Mouse (Mus musculus) brain, embryonic 14.5 days (tissue): Measurements from ENCODE around the gene Mau2. TPM values are rescaled to one million over a fixed set of nuclear protein-coding genes. Genes with fewer than 3 reads are reported as not detected.
"Not testable (repeated sequence)": the region's sequence is repeated elsewhere in the genome, so short reads cannot be mapped to it uniquely, and the experiment has no call there.

Experiments used
- DNase-seq: peaks from one replicate; pipeline ENCODE4 v3.0.0-alpha.2; 2011; ENCODE audit warnings: low read depth
- CTCF ChIP-seq: fragments of 200-500 bp; IDR thresholded peaks from 2 replicates; pipeline ENCODE4 v1.5.1; 2012; ENCODE audit warnings: inconsistent platforms, mild to moderate bottlenecking, moderate library complexity, borderline replicate concordance; ENCODE audit not compliant: insufficient read depth, insufficient read length; ENCODE audit errors: extremely low read depth
- POLR2A ChIP-seq: fragments of 200-500 bp; IDR thresholded peaks from 2 replicates; pipeline ENCODE4 v1.6.1; 2012; ENCODE audit warnings: mild to moderate bottlenecking, inconsistent platforms, borderline replicate concordance; ENCODE audit not compliant: poor library complexity, insufficient read depth, insufficient read length, severe bottlenecking; ENCODE audit errors: extremely low read depth
- polyA plus RNA-seq: library from polyadenylated mRNA; depleted of rRNA; stranded (reverse); fragments of >200 nt; gene quantifications from 2 replicates; pipeline ENCODE4 v1.2.3, GENCODE M21; 2012

The Mau2 gene
- polyA plus RNA-seq, 1 experiment: 120 TPM

GRCm38 (mm10) chr8:70071836-70072440 is 29.4 kb upstream of the Mau2 start:
- DNase-seq: no peak
- TF ChIP-seq POLR2A (no peak), CTCF (no peak)

GRCm38 (mm10) chr8:70057721-70058120 is 15.2 kb upstream of the Mau2 start:
- TF ChIP-seq POLR2A (no peak), CTCF (no peak)
- DNase-seq: no peak

- not testable (repeated sequence) for DNase-seq
Observed at GRCm38 (mm10) chr8:70050434-70050833, 7.9 kb upstream of the Mau2 start.

GRCm38 (mm10) chr8:70049662-70050061 is 7.1 kb upstream of the Mau2 start:
- no peak for TF ChIP-seq CTCF
- TF ChIP-seq POLR2A: no peak
- DNase-seq: no peak

- DNase-seq: no peak
- TF ChIP-seq CTCF (no peak), POLR2A (no peak)
Observed at GRCm38 (mm10) chr8:70043996-70044395, 1.5 kb upstream of the Mau2 start.

DNA sequence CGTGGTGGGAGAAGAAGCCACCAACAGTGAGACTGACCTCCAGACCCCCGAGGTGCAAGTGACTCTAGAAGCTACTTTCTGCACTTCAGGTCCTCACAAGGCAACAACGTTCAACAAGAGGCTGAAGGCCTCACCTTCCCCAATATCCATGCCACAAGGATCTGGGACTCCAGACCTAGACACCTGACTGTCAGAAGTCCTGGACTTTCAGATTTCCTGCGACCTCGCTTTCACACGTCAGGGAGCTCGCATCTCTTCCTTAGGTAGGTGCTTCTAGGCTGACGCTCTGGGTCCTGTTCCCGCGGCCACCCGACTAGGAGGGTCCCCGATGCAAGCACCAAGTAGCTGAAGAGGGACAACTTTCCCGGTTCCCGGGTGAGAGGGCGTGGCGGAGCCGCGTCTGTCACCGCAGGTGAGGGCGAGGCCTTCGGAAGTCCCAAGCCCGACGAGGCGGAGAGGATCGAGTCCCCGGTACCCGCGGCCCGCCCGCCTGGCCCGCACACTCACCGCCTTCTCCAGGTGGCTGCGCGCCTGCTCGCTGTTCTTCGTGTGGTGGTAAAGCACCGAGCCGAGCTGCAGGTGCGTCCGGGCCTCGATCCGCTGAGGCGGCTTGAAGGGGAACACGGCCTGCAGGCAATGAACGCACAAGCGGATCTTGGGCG is 518 bp downstream of the Mau2 start:
- TF ChIP-seq CTCF: no peak
- TF ChIP-seq POLR2A: no peak
- DNase-seq: no peak

DNA sequence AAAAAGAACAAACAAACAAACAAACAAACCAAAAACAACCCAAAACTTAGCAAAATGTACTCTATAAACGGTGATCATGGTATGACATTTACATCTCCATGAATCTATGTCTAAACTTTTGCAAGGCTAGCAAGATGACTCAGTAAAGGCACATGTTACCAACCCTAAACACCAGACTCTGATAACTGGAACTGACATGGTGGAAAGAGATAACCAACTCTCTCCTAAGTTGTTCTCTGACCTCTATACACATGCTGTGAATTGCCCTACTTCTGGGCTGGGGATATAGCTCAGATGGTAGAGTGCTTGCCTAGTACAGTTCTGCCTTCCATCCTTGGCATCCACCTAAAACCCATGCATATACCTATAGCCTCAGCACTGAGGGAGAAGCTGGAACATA is 4.5 kb downstream of the Mau2 start:
- no peak for DNase-seq

DNA sequence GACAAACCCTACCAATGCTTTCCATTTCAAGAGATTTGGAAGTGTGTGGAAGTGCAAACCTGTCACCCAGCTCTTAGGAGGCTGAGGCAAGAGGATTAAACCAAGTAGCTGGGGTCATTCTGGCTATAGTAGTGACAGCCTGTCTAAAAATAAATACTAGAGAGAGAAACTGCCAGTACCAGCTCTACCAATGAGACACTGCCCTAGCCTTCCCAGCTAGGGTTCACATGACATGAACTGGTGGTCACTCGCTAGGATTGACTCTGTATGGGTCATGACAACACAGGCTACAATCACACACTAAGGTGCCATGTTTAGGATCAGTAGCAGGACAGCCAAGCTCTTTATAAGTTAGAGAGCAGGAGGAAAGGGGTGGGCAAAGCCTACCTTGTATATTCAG is 12.3 kb downstream of the Mau2 start:
- TF ChIP-seq POLR2A: no peak
- no peak for TF ChIP-seq CTCF
- DNase-seq: no peak

More for the DNA sequence above, 4.5 kb downstream of the Mau2 start:
- no peak for TF ChIP-seq POLR2A

DNA sequence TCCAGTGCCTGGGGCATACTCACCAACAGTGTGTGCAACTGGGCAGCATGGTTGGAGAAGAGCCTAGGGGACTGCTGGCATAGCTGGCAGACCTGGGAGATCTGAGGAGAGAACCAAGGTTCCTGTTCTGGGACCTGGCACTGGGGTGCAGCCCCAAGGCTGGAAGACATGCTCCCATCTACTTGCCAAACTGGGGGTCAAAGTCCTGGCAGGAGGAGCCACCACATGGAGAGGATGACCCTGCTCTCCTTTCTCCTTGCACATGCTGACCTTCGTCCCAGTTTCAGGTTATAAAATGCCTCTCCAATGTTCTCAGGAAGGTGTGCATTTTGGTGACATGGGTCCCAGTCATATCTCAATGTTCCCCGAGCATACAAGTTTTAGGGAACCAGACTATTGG is 16.4 kb downstream of the Mau2 start:
- TF ChIP-seq CTCF (no peak), POLR2A (no peak)
- DNase-seq: no peak

- no peak for TF ChIP-seq CTCF
- no peak for TF ChIP-seq POLR2A
- peak; percentile 13 for DNase-seq
Observed at GRCm38 (mm10) chr8:70023596-70023995, 18.9 kb downstream of the Mau2 start.

DNA sequence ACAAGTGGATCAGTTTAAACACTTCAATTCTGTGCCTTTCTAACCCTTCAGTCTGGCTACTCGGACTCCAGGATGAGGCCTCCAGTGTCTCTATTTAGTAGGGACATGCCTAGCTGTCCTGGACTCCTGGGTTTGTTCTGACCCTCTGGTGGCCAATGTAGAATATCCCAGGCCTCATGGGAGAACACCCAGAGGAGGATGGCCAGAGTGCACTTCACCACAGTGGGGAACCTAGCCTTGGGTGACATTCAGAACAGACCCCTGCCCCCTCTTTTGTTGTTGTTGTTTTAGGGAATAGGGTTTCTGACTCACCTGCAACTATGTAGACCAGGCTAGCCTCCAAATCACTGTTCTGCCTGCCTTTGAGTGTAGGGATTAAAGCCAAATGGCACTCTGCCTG is 27.5 kb downstream of the Mau2 start:
- DNase-seq: no peak

GRCm38 (mm10) chr8:70012763-70013162 is 29.8 kb downstream of the Mau2 start:
- no peak for TF ChIP-seq POLR2A
- no peak for TF ChIP-seq CTCF
- DNase-seq: no peak

More for the DNA sequence above, 27.5 kb downstream of the Mau2 start:
- TF ChIP-seq POLR2A (no peak), CTCF (no peak)
